Mouse (Mus musculus) hindbrain, embryonic 15.5 days (tissue): ENCODE measurements at regions not wholly inside any gene's neighbourhood (a gene's known extent, or its start where the extent isn't known, plus 50 kb on each side); places are given as distances from the start of the nearest gene placed in this dataset.
"Not testable (repeated sequence)": the region's sequence is repeated elsewhere in the genome, so short reads cannot be mapped to it uniquely, and the experiment has no call there.

Experiments
- ATAC-seq: fragments of 200-750 bp; cut with Nextera tagmentation; 2 replicates; pipeline ENCODE4 v1.8.0; 2017; ENCODE audit warnings: low read depth, moderate number of reproducible peaks, moderate TSS enrichment; ENCODE audit not compliant: low FRiP score
- H3K27ac ChIP-seq: fragments of 300-500 bp; sonication (generic); replicated peaks from 2 replicates; pipeline ENCODE4 v1.5.1; 2015; ENCODE audit warnings: mild to moderate bottlenecking, inconsistent platforms
- H3K27me3 ChIP-seq: fragments of 300-500 bp; sonication (generic); 2 replicates; pipeline ENCODE4 v1.6.1; 2015; ENCODE audit warnings: control low read depth, inconsistent platforms
- H3K36me3 ChIP-seq: fragments of 300-500 bp; sonication (generic); 2 replicates; pipeline ENCODE4 v1.6.1; 2015; ENCODE audit warnings: control low read depth, inconsistent platforms
- H3K4me1 ChIP-seq: fragments of 300-500 bp; sonication (generic); replicated peaks from 2 replicates; pipeline ENCODE4 v1.6.1; 2015; ENCODE audit warnings: control low read depth, inconsistent platforms
- H3K4me2 ChIP-seq: fragments of 300-500 bp; sonication (generic); 2 replicates; pipeline ENCODE4 v1.6.1; 2015; ENCODE audit warnings: moderate library complexity, mild to moderate bottlenecking, inconsistent platforms
- H3K4me3 ChIP-seq: fragments of 300-500 bp; sonication (generic); 2 replicates; pipeline ENCODE4 v1.5.1; 2015; ENCODE audit warnings: mild to moderate bottlenecking, inconsistent platforms
- H3K9ac ChIP-seq: fragments of 300-500 bp; sonication (generic); 2 replicates; pipeline ENCODE4 v1.6.1; 2015; ENCODE audit warnings: inconsistent platforms
- H3K9me3 ChIP-seq: fragments of 300-500 bp; sonication (generic); 2 replicates; pipeline ENCODE4 v1.6.1; 2016; ENCODE audit warnings: control low read depth, inconsistent platforms
- WGBS: fragments of 180-500 bp; shearing (Covaris S2); methylation state at CpG from one replicate; pipeline ENCODE4 v1.1.7; 2015; 5-methylcytosine and 5-hydroxymethylcytosine counted together

DNA sequence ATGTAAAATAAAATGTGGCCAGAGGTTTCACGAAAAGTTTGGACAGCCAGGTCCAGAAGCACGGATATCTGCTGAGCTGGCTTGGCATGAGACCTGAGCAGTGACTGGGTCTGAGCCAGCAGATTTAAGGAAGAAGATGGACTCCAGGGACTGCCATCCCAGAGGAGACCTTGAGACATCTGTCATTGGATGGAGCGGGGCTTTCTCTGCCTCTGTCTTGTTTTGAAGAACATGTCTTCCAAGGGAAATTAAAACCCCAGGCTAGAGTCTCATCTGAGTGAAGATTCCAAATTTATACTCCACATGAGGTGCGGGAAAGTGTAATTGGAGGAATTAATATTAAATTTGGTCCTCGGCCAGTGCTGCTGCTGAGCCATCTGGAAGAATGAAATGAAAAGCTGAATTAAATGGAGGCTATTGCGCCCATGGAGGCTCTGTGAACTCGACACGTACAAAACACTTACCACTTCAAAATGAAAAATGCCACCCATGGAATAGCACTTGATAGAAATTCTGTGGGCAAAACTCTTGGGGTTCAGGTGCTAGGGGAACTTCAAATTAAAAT lies 129.8 kb upstream of the Adcy2 start:
- Histone ChIP-seq H3K9ac (no peak overlapping the region), H3K27me3 (no peaks in the 10 kb centered on the region), H3K36me3 (no peaks in the 10 kb centered on the region), H3K4me3 (no peak overlapping the region), H3K4me1 (no peaks in the 10 kb centered on the region), H3K4me2 (no peak overlapping the region), H3K9me3 (no peaks in the 10 kb centered on the region), H3K27ac (no peak overlapping the region)
- peak; percentile 51; the same call in 1 of the 2 replicates for ATAC-seq
- 69% methylated on average over 8 of the region's 8 CpGs for WGBS

- Histone ChIP-seq H3K4me1 (no peaks in the 10 kb centered on the region), H3K4me2 (no peak overlapping the region), H3K9me3 (no peaks in the 10 kb centered on the region), H3K36me3 (no peaks in the 10 kb centered on the region), H3K9ac (no peak overlapping the region), H3K27me3 (no peaks in the 10 kb centered on the region), H3K27ac (no peak overlapping the region), H3K4me3 (no peak overlapping the region)
- no peak for ATAC-seq
- WGBS: 49% methylated on average over 3 of the region's 3 CpGs
Measured at GRCm38 (mm10) chr13:69127522-69127921, 128.2 kb upstream of the Adcy2 start.

- H3K27me3 ChIP-seq: not testable (repeated sequence)
- 93% methylated on average over 8 of the region's 8 CpGs for whole genome bisulfite sequencing
Measured at GRCm38 (mm10) chr13:69118743-69119142, 119.4 kb upstream of the Adcy2 start.

GRCm38 (mm10) chr13:69109168-69109567 lies 109.8 kb upstream of the Adcy2 start:
- no peak overlapping the region for H3K27ac ChIP-seq
- WGBS: 55% methylated on average over 2 of the region's 2 CpGs
- H3K4me1 ChIP-seq: no peaks in the 10 kb centered on the region
- peak; percentile 65 for ATAC-seq
- H3K27me3 ChIP-seq: no peaks in the 10 kb centered on the region
- H3K4me2 ChIP-seq: no peak overlapping the region
- H3K9ac ChIP-seq: no peak overlapping the region
- no peak overlapping the region for H3K4me3 ChIP-seq
- no peaks in the 10 kb centered on the region for H3K36me3 ChIP-seq
- no peaks in the 10 kb centered on the region for H3K9me3 ChIP-seq

More at GRCm38 (mm10) chr13:69118743-69119142, 119.4 kb upstream of the Adcy2 start:
- H3K9me3 ChIP-seq, H3K9ac ChIP-seq, H3K4me2 ChIP-seq, H3K4me1 ChIP-seq, H3K4me3 ChIP-seq, H3K27ac ChIP-seq, ATAC-seq, H3K36me3 ChIP-seq: not testable (repeated sequence)

DNA sequence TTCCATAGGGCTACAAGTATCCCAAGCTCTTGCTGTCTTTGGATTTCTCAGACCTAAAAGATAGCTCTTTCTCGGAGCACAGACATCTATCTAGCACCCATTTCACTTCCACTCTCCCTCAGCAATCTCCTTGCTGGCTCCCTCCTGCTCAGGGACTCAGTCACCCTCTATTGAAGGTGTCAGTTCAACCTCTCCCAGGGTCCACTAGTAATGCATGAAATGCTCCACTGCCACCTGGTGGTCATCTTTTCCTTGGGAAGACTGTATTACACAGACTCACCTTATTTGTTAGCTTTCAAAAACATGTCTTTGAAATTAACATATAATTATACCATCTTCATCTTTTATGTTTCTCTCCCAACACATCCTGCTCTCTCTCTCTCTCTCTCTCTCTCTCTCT lies 87.3 kb upstream of the Adcy2 start:
- ATAC-seq: no peak; the same call in 1 of the 2 replicates
- Histone ChIP-seq H3K4me2 (no peak overlapping the region), H3K4me1 (no peaks in the 10 kb centered on the region), H3K27ac (no peak overlapping the region), H3K27me3 (no peaks in the 10 kb centered on the region), H3K4me3 (no peak overlapping the region), H3K9me3 (no peaks in the 10 kb centered on the region), H3K9ac (no peak overlapping the region), H3K36me3 (no peaks in the 10 kb centered on the region)
- WGBS: 33% methylated on average over 1 of the region's 1 CpGs

- no peaks in the 10 kb centered on the region for H3K9me3 ChIP-seq
- no peak overlapping the region for H3K27ac ChIP-seq
- no peak overlapping the region for H3K4me2 ChIP-seq
- no peaks in the 10 kb centered on the region for H3K4me1 ChIP-seq
- H3K9ac ChIP-seq: no peak overlapping the region
- no peaks in the 10 kb centered on the region for H3K27me3 ChIP-seq
- no peaks in the 10 kb centered on the region for H3K36me3 ChIP-seq
- H3K4me3 ChIP-seq: no peak overlapping the region
- ATAC-seq: no peak
Measured at GRCm38 (mm10) chr13:69070336-69070735, 71.0 kb upstream of the Adcy2 start.

- Histone ChIP-seq H3K4me2 (no peak overlapping the region), H3K9me3 (no peaks in the 10 kb centered on the region), H3K4me1 (no peaks in the 10 kb centered on the region), H3K9ac (no peak overlapping the region), H3K27me3 (no peaks in the 10 kb centered on the region), H3K36me3 (no peaks in the 10 kb centered on the region), H3K4me3 (no peak overlapping the region), H3K27ac (no peak overlapping the region)
- 82% methylated on average over 3 of the region's 3 CpGs for WGBS
- ATAC-seq: no peak
Measured at GRCm38 (mm10) chr13:69069817-69070216, 70.5 kb upstream of the Adcy2 start.

DNA sequence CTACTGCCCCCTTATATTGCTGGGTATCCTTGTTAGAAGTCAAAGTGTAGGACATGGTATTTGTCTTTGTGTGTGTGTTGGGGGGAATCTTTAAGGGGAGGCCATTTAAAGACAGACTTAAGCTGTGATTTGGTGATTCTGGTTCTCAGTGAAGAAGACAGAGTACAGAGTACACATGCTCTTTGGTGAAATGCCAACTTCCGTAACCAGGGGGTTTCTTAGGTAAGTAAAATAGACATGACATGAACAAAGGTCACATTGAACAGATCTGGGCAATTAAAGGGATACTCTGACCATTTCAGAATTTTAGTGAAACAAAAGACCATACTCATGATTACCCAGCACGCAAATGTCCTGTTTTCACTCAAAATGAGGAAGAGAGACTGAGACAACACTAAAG lies 67.3 kb upstream of the Adcy2 start:
- Histone ChIP-seq H3K36me3 (no peaks in the 10 kb centered on the region), H3K4me2 (no peak overlapping the region), H3K4me3 (no peak overlapping the region), H3K27ac (no peak overlapping the region), H3K27me3 (no peaks in the 10 kb centered on the region), H3K9ac (no peak overlapping the region), H3K9me3 (no peaks in the 10 kb centered on the region), H3K4me1 (no peaks in the 10 kb centered on the region)
- no peak for ATAC-seq
- 82% methylated on average over 2 of the region's 2 CpGs for WGBS

DNA sequence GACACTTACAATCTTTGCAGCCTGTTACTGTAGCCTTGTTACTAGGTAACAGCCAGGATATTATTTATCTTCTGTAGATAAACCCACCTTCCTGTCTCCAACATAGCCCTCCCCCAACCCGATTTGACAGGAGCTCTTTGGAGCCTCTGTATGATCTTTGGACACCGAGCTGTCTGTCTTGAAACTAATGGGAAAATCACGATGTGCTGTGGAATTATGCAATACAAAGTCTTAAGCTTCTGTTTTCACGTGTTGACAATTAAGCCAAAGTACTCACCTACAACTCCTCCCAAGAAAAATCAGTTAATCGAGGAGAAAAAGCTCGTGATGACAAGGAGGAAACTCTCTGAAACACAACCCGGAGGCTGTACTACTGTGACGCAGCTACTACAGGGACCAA lies 65.9 kb upstream of the Adcy2 start:
- Histone ChIP-seq H3K9me3 (no peaks in the 10 kb centered on the region), H3K4me3 (no peak overlapping the region), H3K9ac (no peak overlapping the region), H3K4me2 (no peak overlapping the region), H3K27me3 (no peaks in the 10 kb centered on the region), H3K4me1 (no peaks in the 10 kb centered on the region), H3K36me3 (no peaks in the 10 kb centered on the region), H3K27ac (no peak overlapping the region)
- 85% methylated on average over 8 of the region's 8 CpGs for WGBS
- ATAC-seq: no peak

- Histone ChIP-seq H3K9ac (no peak overlapping the region), H3K27me3 (no peaks in the 10 kb centered on the region), H3K4me1 (no peaks in the 10 kb centered on the region), H3K4me3 (no peak overlapping the region), H3K27ac (no peak overlapping the region), H3K4me2 (no peak overlapping the region), H3K36me3 (no peaks in the 10 kb centered on the region), H3K9me3 (no peaks in the 10 kb centered on the region)
- no peak for ATAC-seq
- 54% methylated on average over 3 of the region's 3 CpGs for WGBS
Measured at GRCm38 (mm10) chr13:69062692-69063233, 63.4 kb upstream of the Adcy2 start.

DNA sequence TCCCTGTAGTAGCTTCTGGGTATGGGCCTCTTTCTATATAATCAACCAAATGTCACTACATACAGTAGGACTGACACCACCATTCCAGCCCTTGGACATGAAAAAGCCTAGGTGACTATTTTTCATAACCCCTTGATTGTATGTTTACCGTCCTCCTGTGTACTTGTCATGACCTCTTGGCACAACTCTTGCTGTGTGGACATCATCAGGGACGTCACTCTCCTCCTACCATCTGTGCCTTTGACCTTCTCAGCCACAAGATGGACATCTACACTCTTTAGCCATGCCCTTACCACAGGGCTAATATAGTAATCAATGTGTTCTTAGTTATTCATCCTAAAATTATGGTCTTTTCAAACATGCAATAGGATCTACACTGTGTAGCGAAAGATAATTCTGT lies 62.1 kb upstream of the Adcy2 start:
- no peak overlapping the region for H3K4me3 ChIP-seq
- H3K36me3 ChIP-seq: no peaks in the 10 kb centered on the region
- no peaks in the 10 kb centered on the region for H3K4me1 ChIP-seq
- no peaks in the 10 kb centered on the region for H3K27me3 ChIP-seq
- no peaks in the 10 kb centered on the region for H3K9me3 ChIP-seq
- no peak for ATAC-seq
- no peak overlapping the region for H3K4me2 ChIP-seq
- no peak overlapping the region for H3K9ac ChIP-seq
- no peak overlapping the region for H3K27ac ChIP-seq
- WGBS: 89% methylated on average over 3 of the region's 3 CpGs
